Mouse (Mus musculus): ENCODE results near the gene Zfp362. TPM values are rescaled to one million over a fixed set of nuclear protein-coding genes. Genes with fewer than 3 reads are reported as not detected.

The Zfp362 gene
- polyA plus RNA-seq, 1 experiment from 2014 or later: 12.9 TPM

DNA sequence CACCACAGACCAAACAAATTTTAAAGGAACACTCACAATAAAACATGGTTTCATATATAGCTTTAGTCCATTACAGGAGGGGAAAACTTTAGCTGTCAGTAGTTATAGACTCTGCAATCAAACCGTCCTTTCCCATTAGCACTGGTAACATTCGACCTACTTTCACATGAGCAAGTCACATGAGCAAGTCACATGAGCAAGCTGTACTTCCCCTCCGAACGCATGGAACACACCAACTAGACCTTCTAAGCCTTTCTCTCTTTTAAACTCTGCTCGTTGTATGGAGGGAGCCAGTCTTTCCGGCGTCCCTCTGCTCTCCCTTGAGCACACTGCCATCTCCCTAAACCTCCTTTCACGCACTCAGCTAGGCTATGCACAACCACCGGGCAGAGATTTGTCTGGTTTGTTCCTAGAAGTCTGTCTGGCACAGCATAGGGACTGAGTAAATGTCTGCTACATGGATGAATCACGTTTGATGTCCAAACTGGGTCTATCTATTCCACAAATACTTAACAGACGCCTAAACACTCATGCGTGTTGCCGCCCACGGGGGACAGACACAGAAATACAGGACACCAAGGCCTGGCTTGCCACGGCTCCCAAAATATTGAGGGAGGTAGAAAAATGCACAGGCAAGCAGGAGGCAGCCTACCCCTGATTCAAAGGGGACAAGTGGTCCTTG, 20.8 kb downstream of the Zfp362 start:
- H3K9ac ChIP-seq (ENCODE audit: low read depth, low read length): no peak overlapping the region
- ATAC-seq: no peak
- no peaks in the 10 kb centered on the region for H3K27me3 ChIP-seq (replicated peaks; ENCODE audit: control insufficient read depth, insufficient read depth, low read length)
- H3K4me1 ChIP-seq (replicated peaks; ENCODE audit: control insufficient read depth, insufficient read depth, low read length): no peaks in the 10 kb centered on the region
- H3K9me3 ChIP-seq (ENCODE audit: control insufficient read depth): no peaks in the 10 kb centered on the region
- H3K36me3 ChIP-seq (ENCODE audit: control insufficient read depth, insufficient read depth): peaks cover 44% of the 10 kb centered on the region
- no peak overlapping the region for H3K27ac ChIP-seq (ENCODE audit: low read depth, low read length)
- TF ChIP-seq CTCF (IDR thresholded peaks at IDR 0.05; ENCODE audit: low read depth): no peak
- H3K4me2 ChIP-seq (replicated peaks; ENCODE audit: low read depth): no peak overlapping the region
- no peak overlapping the region for H3K4me3 ChIP-seq (ENCODE audit: low read depth, low read length)
- 90% methylated on average over 15 of the region's 15 CpGs for WGBS

DNA sequence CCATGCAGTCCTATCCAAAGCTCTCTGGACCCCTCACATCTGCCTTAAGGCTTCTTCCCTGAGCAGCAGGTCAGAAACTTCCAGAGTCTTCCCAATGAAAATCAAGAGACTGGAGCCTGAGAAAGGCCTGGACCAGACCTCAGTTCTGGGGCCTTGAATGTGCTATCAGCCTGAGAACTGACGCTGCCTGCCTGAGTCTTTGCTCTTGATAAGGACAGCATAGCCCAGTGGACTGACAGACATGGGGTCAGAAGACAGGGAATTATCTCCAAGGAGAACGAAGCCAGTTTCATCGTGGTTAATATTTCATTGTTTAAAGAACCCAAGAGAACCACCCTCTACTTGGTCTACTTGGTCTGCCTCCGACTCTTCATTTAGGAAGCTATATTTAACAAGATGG, 23.2 kb downstream of the Zfp362 start:
- no peak overlapping the region for H3K4me3 ChIP-seq (ENCODE audit: low read depth, low read length)
- 46% methylated on average over 4 of the region's 4 CpGs for WGBS
- H3K4me1 ChIP-seq (replicated peaks; ENCODE audit: control insufficient read depth, insufficient read depth, low read length): no peaks in the 10 kb centered on the region
- ATAC-seq: no peak
- TF ChIP-seq CTCF (IDR thresholded peaks at IDR 0.05; ENCODE audit: low read depth): no peak
- H3K36me3 ChIP-seq (ENCODE audit: control insufficient read depth, insufficient read depth): peaks cover 61% of the 10 kb centered on the region
- H3K9ac ChIP-seq (ENCODE audit: low read depth, low read length): no peak overlapping the region
- H3K4me2 ChIP-seq (replicated peaks; ENCODE audit: low read depth): no peak overlapping the region
- no peaks in the 10 kb centered on the region for H3K27me3 ChIP-seq (replicated peaks; ENCODE audit: control insufficient read depth, insufficient read depth, low read length)
- no peaks in the 10 kb centered on the region for H3K9me3 ChIP-seq (ENCODE audit: control insufficient read depth)
- peak overlapping the region; percentile 28; the same call in 1 of the 2 replicates for H3K27ac ChIP-seq (ENCODE audit: low read depth, low read length)

- 90% methylated on average over 7 of the region's 7 CpGs for WGBS
- H3K4me3 ChIP-seq (ENCODE audit: low read depth, low read length): no peak overlapping the region
- ATAC-seq: no peak
- H3K9ac ChIP-seq (ENCODE audit: low read depth, low read length): no peak overlapping the region
- H3K4me1 ChIP-seq (replicated peaks; ENCODE audit: control insufficient read depth, insufficient read depth, low read length): no peaks in the 10 kb centered on the region
- no peak overlapping the region for H3K4me2 ChIP-seq (replicated peaks; ENCODE audit: low read depth)
- peaks cover 61% of the 10 kb centered on the region for H3K36me3 ChIP-seq (ENCODE audit: control insufficient read depth, insufficient read depth)
- no peak for TF ChIP-seq CTCF (IDR thresholded peaks at IDR 0.05; ENCODE audit: low read depth)
- H3K9me3 ChIP-seq (ENCODE audit: control insufficient read depth): no peaks in the 10 kb centered on the region
- H3K27ac ChIP-seq (ENCODE audit: low read depth, low read length): no peak overlapping the region
- H3K27me3 ChIP-seq (replicated peaks; ENCODE audit: control insufficient read depth, insufficient read depth, low read length): no peaks in the 10 kb centered on the region
Observed at GRCm38 (mm10) chr4:128782037-128782436, 23.8 kb downstream of the Zfp362 start.

DNA sequence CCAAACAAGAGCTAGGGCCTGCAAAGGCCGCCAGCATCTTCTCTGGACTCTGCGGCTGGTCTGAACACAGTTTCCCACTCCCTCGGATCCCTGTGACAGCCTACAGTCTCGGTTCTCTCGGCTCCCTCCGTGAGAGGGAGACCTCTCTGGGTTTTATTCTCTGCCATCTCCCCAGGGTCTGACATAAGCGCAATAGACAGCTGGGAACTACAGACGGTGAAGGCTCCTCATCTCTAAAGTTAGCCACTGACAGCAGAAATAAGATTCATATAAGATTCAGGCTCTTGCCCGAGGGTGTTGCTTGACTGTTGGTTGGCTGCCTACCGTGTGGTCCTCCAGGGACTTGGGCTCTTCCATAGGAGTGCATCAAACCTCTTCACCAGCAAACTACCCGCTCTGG, 28.3 kb downstream of the Zfp362 start:
- no peak overlapping the region for H3K4me3 ChIP-seq (ENCODE audit: low read depth, low read length)
- H3K36me3 ChIP-seq (ENCODE audit: control insufficient read depth, insufficient read depth): peaks cover 72% of the 10 kb centered on the region
- 87% methylated on average over 11 of the region's 11 CpGs for WGBS
- H3K9ac ChIP-seq (ENCODE audit: low read depth, low read length): no peak overlapping the region
- no peak overlapping the region for H3K27ac ChIP-seq (ENCODE audit: low read depth, low read length)
- H3K9me3 ChIP-seq (ENCODE audit: control insufficient read depth): no peaks in the 10 kb centered on the region
- no peak for TF ChIP-seq CTCF (IDR thresholded peaks at IDR 0.05; ENCODE audit: low read depth)
- ATAC-seq: no peak
- H3K27me3 ChIP-seq (replicated peaks; ENCODE audit: control insufficient read depth, insufficient read depth, low read length): no peaks in the 10 kb centered on the region
- H3K4me2 ChIP-seq (replicated peaks; ENCODE audit: low read depth): no peak overlapping the region
- H3K4me1 ChIP-seq (replicated peaks; ENCODE audit: control insufficient read depth, insufficient read depth, low read length): no peaks in the 10 kb centered on the region

GRCm38 (mm10) chr4:128776568-128777289, 29.1 kb downstream of the Zfp362 start:
- H3K36me3 ChIP-seq (ENCODE audit: control insufficient read depth, insufficient read depth): peaks cover 77% of the 10 kb centered on the region

GRCm38 (mm10) chr4:128774467-128774866, 31.4 kb downstream of the Zfp362 start:
- H3K4me1 ChIP-seq (replicated peaks; ENCODE audit: control insufficient read depth, insufficient read depth, low read length): no peaks in the 10 kb centered on the region
- H3K4me3 ChIP-seq (ENCODE audit: low read depth, low read length): no peak overlapping the region
- H3K9me3 ChIP-seq (ENCODE audit: control insufficient read depth): no peaks in the 10 kb centered on the region
- H3K9ac ChIP-seq (ENCODE audit: low read depth, low read length): no peak overlapping the region
- WGBS: 89% methylated on average over 9 of the region's 9 CpGs
- peak; percentile 81 for TF ChIP-seq CTCF (IDR thresholded peaks at IDR 0.05; ENCODE audit: low read depth)
- H3K27ac ChIP-seq (ENCODE audit: low read depth, low read length): no peak overlapping the region
- H3K27me3 ChIP-seq (replicated peaks; ENCODE audit: control insufficient read depth, insufficient read depth, low read length): no peaks in the 10 kb centered on the region
- 0 out of 2 replicates have a peak, but pooled peaks have one; percentile 34 for ATAC-seq
- H3K36me3 ChIP-seq (ENCODE audit: control insufficient read depth, insufficient read depth): peaks cover 65% of the 10 kb centered on the region
- no peak overlapping the region for H3K4me2 ChIP-seq (replicated peaks; ENCODE audit: low read depth)

More at GRCm38 (mm10) chr4:128776568-128777289, 29.1 kb downstream of the Zfp362 start:
- Histone ChIP-seq H3K4me1 (replicated peaks; ENCODE audit: control insufficient read depth, insufficient read depth, low read length) (no peaks in the 10 kb centered on the region), H3K4me3 (ENCODE audit: low read depth, low read length) (no peak overlapping the region), H3K4me2 (replicated peaks; ENCODE audit: low read depth) (peak overlapping the region; percentile 35; the same call in 1 of the 2 replicates), H3K27ac (ENCODE audit: low read depth, low read length) (no peak overlapping the region), H3K27me3 (replicated peaks; ENCODE audit: control insufficient read depth, insufficient read depth, low read length) (no peaks in the 10 kb centered on the region), H3K9ac (ENCODE audit: low read depth, low read length) (peak overlapping the region; percentile 31; the same call in 1 of the 2 replicates), H3K9me3 (ENCODE audit: control insufficient read depth) (no peaks in the 10 kb centered on the region)
- peak; percentile 97 for TF ChIP-seq CTCF (IDR thresholded peaks at IDR 0.05; ENCODE audit: low read depth)
- ATAC-seq: peak; percentile 34; the same call in 1 of the 2 replicates
- 49% methylated on average over 20 of the region's 20 CpGs for WGBS

Measured in intestine, postnatal 0 days (tissue).